13 mouse cellular contexts compared by ENCODE assay signal in genomic region chr19:6272738-6273137, GRCm38 (mm10). TPM values are rescaled to one million over a fixed set of nuclear protein-coding genes. Genes with fewer than 3 reads are reported as not detected.
A peak's percentile ranks its signal among the peaks of the same experiment; 100 is the strongest.
DNase-seq lines count a peak whose midpoint lies in the region; ATAC-seq lines count a peak whose summit lies in the region.
"Had no signal": no experiment of that assay in that cellular context is flagged by ENCODE, and none has a peak within 500 bp of the region (broad histone marks: within the 10 kb centered on the region; RNA-seq: fewer than 3 reads in every experiment).

No protein-coding gene starts in this region.

- peaks cover 8% of the 10 kb centered on the region for H3K4me1 ChIP-seq in embryonic facial prominence, embryonic 14.5 days (ENCODE audit: control insufficient read depth, insufficient read depth, low read length)
- peaks cover 33% of the 10 kb centered on the region for H3K4me1 ChIP-seq in embryonic facial prominence, embryonic 10.5 days
- H3K4me1 ChIP-seq in intestine, embryonic 15.5 days (replicated peaks): peaks cover 32% of the 10 kb centered on the region

- no peak overlapping the region for H3K9ac ChIP-seq in embryonic facial prominence, embryonic 14.5 days (ENCODE audit: low read depth, low read length)
- H3K9ac ChIP-seq in intestine, embryonic 15.5 days: no peak overlapping the region
- H3K9ac ChIP-seq: liver, embryonic 12.5 days; neural tube, embryonic 12.5 days had no signal

- WGBS in embryonic facial prominence, embryonic 14.5 days: 75% methylated on average over 4 of the region's 4 CpGs
- WGBS in embryonic facial prominence, embryonic 10.5 days: 83% methylated on average over 4 of the region's 4 CpGs
- WGBS in intestine, embryonic 15.5 days: 74% methylated on average over 4 of the region's 4 CpGs

- no peak overlapping the region for H3K4me2 ChIP-seq in embryonic facial prominence, embryonic 14.5 days (ENCODE audit: low read depth, low read length)
- no peak overlapping the region for H3K4me2 ChIP-seq in intestine, embryonic 15.5 days (replicated peaks)
- H3K4me2 ChIP-seq: liver, embryonic 12.5 days; neural tube, embryonic 12.5 days had no signal

- no peak overlapping the region for H3K27ac ChIP-seq in embryonic facial prominence, embryonic 14.5 days (replicated peaks; ENCODE audit: low read depth, low read length)
- H3K27ac ChIP-seq in embryonic facial prominence, embryonic 10.5 days (replicated peaks): no peak overlapping the region
- H3K27ac ChIP-seq in intestine, embryonic 15.5 days: peak overlapping the region; percentile 57
- H3K27ac ChIP-seq: neural tube, embryonic 12.5 days had no signal

- no peaks in the 10 kb centered on the region for H3K27me3 ChIP-seq in embryonic facial prominence, embryonic 14.5 days (replicated peaks; ENCODE audit: control insufficient read depth, insufficient read depth, low read length)
- H3K27me3 ChIP-seq in embryonic facial prominence, embryonic 10.5 days (replicated peaks; ENCODE audit: low read depth, poor library complexity, severe bottlenecking): peaks cover 6% of the 10 kb centered on the region
- H3K27me3 ChIP-seq in intestine, embryonic 15.5 days (replicated peaks): no peaks in the 10 kb centered on the region

- no peaks in the 10 kb centered on the region for H3K9me3 ChIP-seq in embryonic facial prominence, embryonic 14.5 days (ENCODE audit: control insufficient read depth, low read length)
- no peaks in the 10 kb centered on the region for H3K9me3 ChIP-seq in embryonic facial prominence, embryonic 10.5 days
- no peaks in the 10 kb centered on the region for H3K9me3 ChIP-seq in intestine, embryonic 15.5 days
- H3K9me3 ChIP-seq: liver, embryonic 12.5 days; neural tube, embryonic 12.5 days had no signal

- peak; percentile 17 for DNase-seq in embryonic facial prominence, embryonic 14.5 days (ENCODE audit: low spot score)
- DNase-seq in embryonic facial prominence, embryonic 10.5 days (ENCODE audit: low spot score): no peak
- peak; percentile 70 for DNase-seq in layer of hippocampus, adult 9-11 months
- DNase-seq in layer of hippocampus, postnatal 10 days (ENCODE audit: low spot score in 2 of 2): no peak
- peak; percentile 79 for DNase-seq in NIH3T3 (ENCODE audit: low read depth)
- DNase-seq in natural killer cell, adult 2 months (ENCODE audit: low spot score in 2 of 2): no peak
- no peak for DNase-seq in cerebellum, adult 11-12 months
- DNase-seq: adrenal gland, adult 8-10 months; cerebellum, adult 11 months had no signal

- no peak overlapping the region for H3K4me3 ChIP-seq in embryonic facial prominence, embryonic 14.5 days (ENCODE audit: low read depth, low read length)
- no peak overlapping the region for H3K4me3 ChIP-seq in embryonic facial prominence, embryonic 10.5 days
- no peak overlapping the region for H3K4me3 ChIP-seq in intestine, embryonic 15.5 days (replicated peaks)
- H3K4me3 ChIP-seq: liver, embryonic 12.5 days; neural tube, embryonic 12.5 days had no signal

- ATAC-seq in embryonic facial prominence, embryonic 14.5 days (ENCODE audit: low read depth): no peak
- ATAC-seq in intestine, embryonic 15.5 days: no peak
- ATAC-seq: forebrain, embryonic 16.5 days; liver, embryonic 12.5 days had no signal

- no peaks in the 10 kb centered on the region for H3K36me3 ChIP-seq in embryonic facial prominence, embryonic 14.5 days (ENCODE audit: control insufficient read depth, insufficient read depth, low read length)
- no peaks in the 10 kb centered on the region for H3K36me3 ChIP-seq in embryonic facial prominence, embryonic 10.5 days (replicated peaks)
- H3K36me3 ChIP-seq in intestine, embryonic 15.5 days: no peaks in the 10 kb centered on the region
- H3K36me3 ChIP-seq: liver, embryonic 12.5 days; neural tube, embryonic 12.5 days had no signal

RNA-seq across cellular contexts. Expression of gene Ehd1, which starts 3.8 kb away (rescaled TPM):
- 68.4 and 68.6 TPM in 2 replicates for polyA plus RNA-seq in embryonic facial prominence, embryonic 14.5 days (2014; fragmentation: Nextera tagmentation; extraction: Ambion mirVana)
- 81.8 and 83.5 TPM in 2 replicates for polyA plus RNA-seq in embryonic facial prominence, embryonic 10.5 days (2016; fragmentation: Nextera tagmentation; extraction: Ambion mirVana)
- total RNA-seq in layer of hippocampus, postnatal 10 days (2021): 10 to 100 TPM; 75.1 to 82.7 TPM
- 88.8 and 115 TPM in 2 replicates for polyA plus RNA-seq in intestine, embryonic 15.5 days (2015; fragmentation: Nextera tagmentation; extraction: Ambion mirVana)

RNA-seq across cellular contexts. Expression of gene Atg2a, which starts 31.3 kb away (rescaled TPM):
- polyA plus RNA-seq in embryonic facial prominence, embryonic 14.5 days (2014; fragmentation: Nextera tagmentation; extraction: Ambion mirVana): 10.6 and 11.1 TPM in 2 replicates
- polyA plus RNA-seq in embryonic facial prominence, embryonic 10.5 days (2016; fragmentation: Nextera tagmentation; extraction: Ambion mirVana): 12.5 and 13.6 TPM in 2 replicates
- 10 to 100 TPM; 31.3 to 31.6 TPM for total RNA-seq in layer of hippocampus, postnatal 10 days (2021)
- 6.9 and 8.7 TPM in 2 replicates for polyA plus RNA-seq in intestine, embryonic 15.5 days (2015; fragmentation: Nextera tagmentation; extraction: Ambion mirVana)

RNA-seq across cellular contexts. Expression of gene Cdc42bpg, which starts 33.5 kb away (rescaled TPM):
- 1.5 and 1.6 TPM in 2 replicates for polyA plus RNA-seq in embryonic facial prominence, embryonic 14.5 days (2014; fragmentation: Nextera tagmentation; extraction: Ambion mirVana)
- 0.12 and 0.39 TPM in 2 replicates for polyA plus RNA-seq in embryonic facial prominence, embryonic 10.5 days (2016; fragmentation: Nextera tagmentation; extraction: Ambion mirVana)
- 1 to 10 TPM; 5.0 TPM for total RNA-seq in layer of hippocampus, postnatal 10 days (2021)
- 1.0 and 1.4 TPM in 2 replicates for polyA plus RNA-seq in intestine, embryonic 15.5 days (2015; fragmentation: Nextera tagmentation; extraction: Ambion mirVana)

RNA-seq across cellular contexts. Expression of gene Ppp2r5b, which starts 37.1 kb away (rescaled TPM):
- polyA plus RNA-seq in embryonic facial prominence, embryonic 14.5 days (2014; fragmentation: Nextera tagmentation; extraction: Ambion mirVana): 35.1 and 36.5 TPM in 2 replicates
- 25.5 and 26.3 TPM in 2 replicates for polyA plus RNA-seq in embryonic facial prominence, embryonic 10.5 days (2016; fragmentation: Nextera tagmentation; extraction: Ambion mirVana)
- 100 to 1,000 TPM; 187 to 188 TPM for total RNA-seq in layer of hippocampus, postnatal 10 days (2021)
- 21.2 and 22.3 TPM in 2 replicates for polyA plus RNA-seq in intestine, embryonic 15.5 days (2015; fragmentation: Nextera tagmentation; extraction: Ambion mirVana)

RNA-seq across cellular contexts. Expression of gene Gpha2, which starts 46.6 kb away (rescaled TPM):
- 3.3 and 4.1 TPM in 2 replicates for polyA plus RNA-seq in embryonic facial prominence, embryonic 14.5 days (2014; fragmentation: Nextera tagmentation; extraction: Ambion mirVana)
- 0.98 and 1.3 TPM in 2 replicates for polyA plus RNA-seq in embryonic facial prominence, embryonic 10.5 days (2016; fragmentation: Nextera tagmentation; extraction: Ambion mirVana)
- not detected for total RNA-seq in layer of hippocampus, postnatal 10 days (2021)
- 0.39 and 0.41 TPM in 2 replicates for polyA plus RNA-seq in intestine, embryonic 15.5 days (2015; fragmentation: Nextera tagmentation; extraction: Ambion mirVana)
- polyA plus RNA-seq: forebrain, embryonic 16.5 days; liver, embryonic 12.5 days; neural tube, embryonic 12.5 days had no signal

Comparison
In these comparisons a context has a peak if more than half of its experiments do, and no peak if none do; other contexts are left out.
1. DNase-seq: peak in embryonic facial prominence, embryonic 14.5 days (single experiment), layer of hippocampus, adult 9-11 months (single experiment) and NIH3T3 (single experiment); none in embryonic facial prominence, embryonic 10.5 days (single experiment), layer of hippocampus, postnatal 10 days (0 of 2), natural killer cell, adult 2 months (0 of 2) and cerebellum, adult 11-12 months (single experiment).